Mouse (Mus musculus) myocyte (in vitro differentiated cells): ENCODE results near the gene Ctnnb1.

ENCODE experiments used
- CEBPB ChIP-seq: IDR thresholded peaks from 2 replicates; pipeline ENCODE4 v1.6.1; 2011; ENCODE audit warnings: mild to moderate bottlenecking, moderate library complexity; ENCODE audit not compliant: poor library complexity, insufficient read depth, severe bottlenecking
- E2F4 ChIP-seq: IDR thresholded peaks from one replicate; pipeline ENCODE4 v1.6.1; 2011; ENCODE audit warnings: mild to moderate bottlenecking, control low read depth, moderate library complexity; ENCODE audit not compliant: insufficient read depth
- MAX ChIP-seq: IDR thresholded peaks from one replicate; pipeline ENCODE4 v1.6.1; 2011; ENCODE audit warnings: low read depth, mild to moderate bottlenecking, control low read depth
- MYOD1 ChIP-seq, 3 experiments: IDR thresholded peaks; one replicate each; pipeline ENCODE4 v1.6.1; 2011; ENCODE audit warnings: control low read depth in 2 of 3, low read depth in 2 of 3, mild to moderate bottlenecking in 2 of 3, moderate library complexity in 1 of 3; ENCODE audit not compliant: insufficient read length in 2 of 3, control insufficient read depth in 1 of 3
- MYOG ChIP-seq, 3 experiments: IDR thresholded peaks; one replicate each; pipeline ENCODE4 v1.6.1; 2011; ENCODE audit warnings: control low read depth in 2 of 3, low read depth in 2 of 3, mild to moderate bottlenecking in 2 of 3; ENCODE audit not compliant: insufficient read length in 2 of 3, control insufficient read depth in 1 of 3, insufficient read depth in 1 of 3
- POLR2A ChIP-seq: IDR thresholded peaks from one replicate; pipeline ENCODE4 v1.6.1; 2011; ENCODE audit warnings: low read depth, mild to moderate bottlenecking, control low read depth, moderate library complexity; ENCODE audit not compliant: insufficient read length
- POLR2AphosphoS2 ChIP-seq: IDR thresholded peaks from one replicate; pipeline ENCODE4 v1.6.1; 2011; ENCODE audit warnings: low read depth, control low read depth; ENCODE audit not compliant: insufficient read length
- REST ChIP-seq: IDR thresholded peaks from one replicate; pipeline ENCODE4 v1.6.1; 2011; ENCODE audit warnings: mild to moderate bottlenecking, control low read depth, moderate library complexity; ENCODE audit not compliant: insufficient read depth, insufficient read length
- SRF ChIP-seq: IDR thresholded peaks from one replicate; pipeline ENCODE4 v1.6.1; 2011; ENCODE audit warnings: low read depth; ENCODE audit not compliant: control insufficient read depth, insufficient read length
- TCF12 ChIP-seq: IDR thresholded peaks from one replicate; pipeline ENCODE4 v1.6.1; 2011; ENCODE audit warnings: mild to moderate bottlenecking, control low read depth; ENCODE audit not compliant: poor library complexity, insufficient read depth, severe bottlenecking
- TCF3 ChIP-seq: IDR thresholded peaks from one replicate; pipeline ENCODE4 v1.6.1; 2011; ENCODE audit warnings: low read depth, control low read depth; ENCODE audit not compliant: insufficient read length
- USF1 ChIP-seq: IDR thresholded peaks from one replicate; pipeline ENCODE4 v1.6.1; 2011; ENCODE audit warnings: low read depth, mild to moderate bottlenecking, control low read depth, moderate library complexity

GRCm38 (mm10) chr9:120958560-120958959 lies 29.5 kb downstream of the Ctnnb1 start:
- no peak for TF ChIP-seq POLR2AphosphoS2
- no peak for TF ChIP-seq POLR2A
- no peak for TF ChIP-seq MAX
- no peak for TF ChIP-seq TCF12
- TF ChIP-seq E2F4: no peak
- no peak for TF ChIP-seq MYOD1 (IDR thresholded peaks at IDR 0.05; ENCODE audit: control insufficient read depth in 1 of 3, insufficient read length in 2 of 3, low read depth in 2 of 3)
- no peak for TF ChIP-seq TCF3
- TF ChIP-seq CEBPB: no peak
- TF ChIP-seq SRF: no peak
- no peak for TF ChIP-seq MYOG (IDR thresholded peaks at IDR 0.05; ENCODE audit: control insufficient read depth in 1 of 3, insufficient read depth in 1 of 3, insufficient read length in 2 of 3, low read depth in 2 of 3)
- TF ChIP-seq USF1: no peak
- no peak for TF ChIP-seq REST
